15 mouse cellular contexts compared by ENCODE assay signal in genomic region chr1:153062547-153062946, GRCm38 (mm10).
DNase-seq lines count a peak whose midpoint lies in the region; ATAC-seq and TF ChIP-seq lines count a peak whose summit lies in the region.
"Had no signal": no experiment of that assay in that cellular context is flagged by ENCODE, and none has a peak within 500 bp of the region (broad histone marks: within the 10 kb centered on the region; RNA-seq: fewer than 3 reads in every experiment).

No protein-coding gene starts in this region.

- no peak overlapping the region for H3K4me2 ChIP-seq in forebrain, embryonic 15.5 days (replicated peaks)
- H3K4me2 ChIP-seq in forebrain, embryonic 12.5 days: no peak overlapping the region
- H3K4me2 ChIP-seq in lung, embryonic 16.5 days (ENCODE audit: low read depth, low read length): no peak overlapping the region
- H3K4me2 ChIP-seq in hindbrain, embryonic 15.5 days: no peak overlapping the region
- H3K4me2 ChIP-seq in neural tube, embryonic 12.5 days (replicated peaks): peak overlapping the region; percentile 23
- H3K4me2 ChIP-seq in stomach, postnatal 0 days (replicated peaks; ENCODE audit: low read depth): no peak overlapping the region
- H3K4me2 ChIP-seq: limb, embryonic 15.5 days had no signal

- no peaks in the 10 kb centered on the region; the same call in 1 of the 2 replicates for H3K27me3 ChIP-seq in forebrain, embryonic 15.5 days
- peaks cover 38% of the 10 kb centered on the region for H3K27me3 ChIP-seq in forebrain, embryonic 12.5 days
- no peaks in the 10 kb centered on the region for H3K27me3 ChIP-seq in lung, embryonic 16.5 days (ENCODE audit: control insufficient read depth, insufficient read depth, low read depth, low read length)
- no peaks in the 10 kb centered on the region for H3K27me3 ChIP-seq in hindbrain, embryonic 15.5 days
- H3K27me3 ChIP-seq in neural tube, embryonic 12.5 days (replicated peaks): peaks cover 11% of the 10 kb centered on the region
- no peaks in the 10 kb centered on the region for H3K27me3 ChIP-seq in stomach, postnatal 0 days (ENCODE audit: control insufficient read depth, insufficient read depth, low read length)
- H3K27me3 ChIP-seq: limb, embryonic 15.5 days had no signal

- no peak for TF ChIP-seq EP300 in stomach, postnatal 0 days (optimal IDR thresholded peaks at IDR 0.05)

- no peaks in the 10 kb centered on the region for H3K4me1 ChIP-seq in forebrain, embryonic 15.5 days
- 0 out of 2 replicates have a peak, but pooled peaks cover 4% of the 10 kb centered on the region for H3K4me1 ChIP-seq in forebrain, embryonic 12.5 days
- H3K4me1 ChIP-seq in lung, embryonic 16.5 days (replicated peaks; ENCODE audit: control insufficient read depth, insufficient read depth, low read length): peaks cover 12% of the 10 kb centered on the region; the same call in 1 of the 2 replicates
- peaks cover 4% of the 10 kb centered on the region for H3K4me1 ChIP-seq in lung, adult 2 months (ENCODE audit: control insufficient read depth, insufficient read depth, low read length)
- peaks cover 20% of the 10 kb centered on the region for H3K4me1 ChIP-seq in hindbrain, embryonic 15.5 days (replicated peaks)
- H3K4me1 ChIP-seq in neural tube, embryonic 12.5 days: peaks cover 17% of the 10 kb centered on the region
- H3K4me1 ChIP-seq in stomach, postnatal 0 days (replicated peaks; ENCODE audit: control insufficient read depth, insufficient read depth): no peaks in the 10 kb centered on the region

- TF ChIP-seq POLR2A in lung, adult 2 months (IDR thresholded peaks at IDR 0.05; ENCODE audit: borderline replicate concordance, extremely low read depth, low read depth, low read length): no peak

- no peaks in the 10 kb centered on the region for H3K9me3 ChIP-seq in forebrain, embryonic 15.5 days
- no peaks in the 10 kb centered on the region for H3K9me3 ChIP-seq in forebrain, embryonic 12.5 days
- H3K9me3 ChIP-seq in lung, embryonic 16.5 days (ENCODE audit: control insufficient read depth, low read length): no peaks in the 10 kb centered on the region
- no peaks in the 10 kb centered on the region for H3K9me3 ChIP-seq in hindbrain, embryonic 15.5 days
- H3K9me3 ChIP-seq in neural tube, embryonic 12.5 days: no peaks in the 10 kb centered on the region
- no peaks in the 10 kb centered on the region for H3K9me3 ChIP-seq in stomach, postnatal 0 days (ENCODE audit: control insufficient read depth, low read length)
- H3K9me3 ChIP-seq: forebrain, embryonic 10.5 days; limb, embryonic 15.5 days had no signal

- TF ChIP-seq CTCF in lung, adult 2 months (IDR thresholded peaks at IDR 0.05; ENCODE audit: insufficient read depth, low read length): no peak
- no peak for TF ChIP-seq CTCF in stomach, postnatal 0 days (IDR thresholded peaks at IDR 0.05; ENCODE audit: low read depth)

- no peak overlapping the region for H3K4me3 ChIP-seq in forebrain, embryonic 15.5 days
- no peak overlapping the region for H3K4me3 ChIP-seq in forebrain, embryonic 12.5 days (replicated peaks)
- no peak overlapping the region for H3K4me3 ChIP-seq in lung, embryonic 16.5 days (ENCODE audit: low read length)
- H3K4me3 ChIP-seq in lung, adult 2 months (replicated peaks; ENCODE audit: extremely low read depth, low read depth, low read length): no peak overlapping the region
- no peak overlapping the region for H3K4me3 ChIP-seq in hindbrain, embryonic 15.5 days
- H3K4me3 ChIP-seq in neural tube, embryonic 12.5 days: no peak overlapping the region
- no peak overlapping the region for H3K4me3 ChIP-seq in stomach, postnatal 0 days (ENCODE audit: low read depth, low read length)
- H3K4me3 ChIP-seq: forebrain, embryonic 10.5 days; limb, embryonic 15.5 days had no signal

- DNase-seq in lung, adult 2 months: no peak
- DNase-seq in stomach, postnatal 0 days (ENCODE audit: low spot score): no peak
- DNase-seq: gastrocnemius, postnatal 10 days; kidney, adult 18-20 months; lung, postnatal 36 days; right cerebral cortex, postnatal 4 days; thymus, postnatal 36 days had no signal

- WGBS in forebrain, embryonic 15.5 days: 44% methylated on average over 7 of the region's 7 CpGs
- 50% methylated on average over 7 of the region's 7 CpGs for WGBS in forebrain, embryonic 12.5 days
- WGBS in lung, embryonic 16.5 days: 23% methylated on average over 7 of the region's 7 CpGs
- WGBS in lung, adult 2 months: 32% methylated on average over 7 of the region's 7 CpGs
- 15% methylated on average over 7 of the region's 7 CpGs for WGBS in hindbrain, embryonic 15.5 days
- 10% methylated on average over 7 of the region's 7 CpGs for WGBS in neural tube, embryonic 12.5 days
- 19% methylated on average over 7 of the region's 7 CpGs for WGBS in stomach, postnatal 0 days

- H3K36me3 ChIP-seq in forebrain, embryonic 15.5 days: no peaks in the 10 kb centered on the region
- no peaks in the 10 kb centered on the region for H3K36me3 ChIP-seq in forebrain, embryonic 12.5 days (replicated peaks)
- no peaks in the 10 kb centered on the region for H3K36me3 ChIP-seq in lung, embryonic 16.5 days (ENCODE audit: control insufficient read depth, insufficient read depth, low read length)
- H3K36me3 ChIP-seq in hindbrain, embryonic 15.5 days: no peaks in the 10 kb centered on the region
- H3K36me3 ChIP-seq in neural tube, embryonic 12.5 days: no peaks in the 10 kb centered on the region
- no peaks in the 10 kb centered on the region for H3K36me3 ChIP-seq in stomach, postnatal 0 days (ENCODE audit: control insufficient read depth, insufficient read depth, low read length)
- H3K36me3 ChIP-seq: forebrain, embryonic 10.5 days; limb, embryonic 15.5 days had no signal

- no peak for ATAC-seq in forebrain, embryonic 15.5 days (replicated peaks)
- no peak for ATAC-seq in forebrain, embryonic 12.5 days (ENCODE audit: low FRiP score)
- ATAC-seq in lung, embryonic 16.5 days (ENCODE audit: low read depth): no peak
- 0 out of 2 replicates have a peak, but pooled peaks have one; percentile 24 for ATAC-seq in hindbrain, embryonic 15.5 days (ENCODE audit: low FRiP score, low read depth)
- peak; percentile 59; the same call in 1 of the 2 replicates for ATAC-seq in neural tube, embryonic 12.5 days (ENCODE audit: low FRiP score, low read depth)
- ATAC-seq in stomach, postnatal 0 days (ENCODE audit: low FRiP score, low TSS enrichment): no peak
- no peak for ATAC-seq in granulocyte monocyte progenitor cell, adult 5-6 weeks (replicated peaks; ENCODE audit: poor library complexity, severe bottlenecking)

- H3K9ac ChIP-seq in forebrain, embryonic 15.5 days (replicated peaks): no peak overlapping the region
- no peak overlapping the region for H3K9ac ChIP-seq in forebrain, embryonic 12.5 days
- H3K9ac ChIP-seq in lung, embryonic 16.5 days (ENCODE audit: low read length): 0 out of 2 replicates have a peak overlapping the region, but pooled peaks have one; percentile 2
- H3K9ac ChIP-seq in hindbrain, embryonic 15.5 days: no peak overlapping the region
- H3K9ac ChIP-seq in neural tube, embryonic 12.5 days: no peak overlapping the region
- no peak overlapping the region for H3K9ac ChIP-seq in stomach, postnatal 0 days (ENCODE audit: low read length)
- H3K9ac ChIP-seq: limb, embryonic 15.5 days had no signal

- H3K27ac ChIP-seq in forebrain, embryonic 15.5 days (replicated peaks): 0 out of 2 replicates have a peak overlapping the region, but pooled peaks have one; percentile 15
- H3K27ac ChIP-seq in forebrain, embryonic 12.5 days: no peak overlapping the region
- H3K27ac ChIP-seq in lung, embryonic 16.5 days (ENCODE audit: low read length): no peak overlapping the region
- peak overlapping the region; percentile 77 for H3K27ac ChIP-seq in hindbrain, embryonic 15.5 days (replicated peaks)
- peak overlapping the region; percentile 11; the same call in 1 of the 2 replicates for H3K27ac ChIP-seq in neural tube, embryonic 12.5 days
- no peak overlapping the region for H3K27ac ChIP-seq in stomach, postnatal 0 days (replicated peaks)
- H3K27ac ChIP-seq: forebrain, embryonic 10.5 days; limb, embryonic 15.5 days had no signal

Comparison
In these comparisons a context has a peak if more than half of its experiments do, and no peak if none do; other contexts are left out.
1. H3K27ac ChIP-seq: peak in forebrain, embryonic 15.5 days (single experiment), hindbrain, embryonic 15.5 days (single experiment) and neural tube, embryonic 12.5 days (single experiment); none in forebrain, embryonic 12.5 days (single experiment), lung, embryonic 16.5 days (single experiment) and stomach, postnatal 0 days (single experiment).
2. ATAC-seq: peak in hindbrain, embryonic 15.5 days (single experiment) and neural tube, embryonic 12.5 days (single experiment); none in forebrain, embryonic 15.5 days (single experiment), forebrain, embryonic 12.5 days (single experiment), lung, embryonic 16.5 days (single experiment), stomach, postnatal 0 days (single experiment) and granulocyte monocyte progenitor cell, adult 5-6 weeks (single experiment).